Mouse (Mus musculus): ENCODE results near the gene Tyw5. TPM values are rescaled to one million over a fixed set of nuclear protein-coding genes. Genes with fewer than 3 reads are reported as not detected.

Tyw5 gene
- 32.6 and 33.0 TPM in 2 replicates for polyA plus RNA-seq (2015; fragmentation: Nextera tagmentation; extraction: Ambion mirVana)

DNA sequence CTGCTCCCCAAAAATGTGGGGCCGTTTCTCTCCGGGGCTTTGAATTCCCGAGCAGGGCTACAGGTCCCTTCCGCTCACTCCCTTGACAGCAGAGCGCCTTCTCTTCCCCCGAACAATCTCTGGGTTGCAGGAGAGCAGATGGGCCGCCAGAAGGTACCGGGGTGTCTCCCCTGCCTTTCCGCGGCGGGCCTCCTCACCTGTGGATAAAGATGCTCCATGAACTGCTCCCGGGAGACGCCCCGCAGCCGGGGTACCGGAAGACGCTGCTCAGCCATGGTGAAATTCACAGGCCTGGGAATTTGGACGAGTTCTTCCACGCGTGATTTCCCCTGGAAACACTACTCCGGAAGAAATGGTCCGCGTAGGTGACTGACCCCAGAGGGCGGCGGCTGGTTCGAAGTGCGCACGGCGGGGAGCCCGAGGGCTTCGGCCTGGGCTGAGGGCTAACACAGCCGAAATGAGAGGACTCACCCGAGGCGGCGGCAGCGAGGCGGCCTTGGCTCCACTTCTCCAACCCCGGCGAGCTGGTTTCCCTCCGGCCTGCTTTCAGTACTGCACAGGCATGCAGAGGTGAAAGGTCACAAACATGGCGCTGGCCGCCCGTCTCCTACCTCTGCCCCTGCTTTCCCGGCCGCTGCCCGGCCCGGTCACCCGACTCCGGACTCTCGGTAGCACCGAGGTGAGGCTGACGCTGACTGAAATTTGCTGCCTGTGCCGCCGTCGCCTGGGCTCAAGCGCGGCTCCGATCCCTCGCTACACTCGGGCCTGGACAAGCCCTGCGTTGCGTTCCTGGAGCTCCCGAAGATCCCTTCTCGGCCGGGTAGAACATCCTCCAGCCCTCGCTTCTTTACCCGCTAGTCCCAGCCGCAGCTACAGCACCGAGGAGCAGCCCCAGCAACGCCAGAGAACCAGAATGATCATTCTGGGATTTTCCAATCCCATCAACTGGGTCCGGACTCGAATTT, at the start of gene Tyw5, which contains the start of gene Maip1:
Gene Tyw5, minus strand, starts transcription at position 915 of the 965 bp plus-strand sequence.
Gene Maip1, plus strand, starts transcription at position 142 of the 965 bp plus-strand sequence.
- WGBS = under 1% methylated on average over 72 of the region's 72 CpGs
- H3K9ac ChIP-seq = peak within 1 kb of the TSS; percentile 91
- H3K36me3 ChIP-seq = peaks cover 2% of the 10 kb centered on the region; the same call in 1 of the 2 replicates
- H3K4me2 ChIP-seq (replicated peaks) = peak within 1 kb of the TSS; percentile 85
- ATAC-seq (ENCODE audit: low FRiP score, low read depth) = peak; percentile 92
- H3K27ac ChIP-seq = peak within 1 kb of the TSS; percentile 96
- H3K4me1 ChIP-seq = peaks cover 26% of the 10 kb centered on the region
- H3K27me3 ChIP-seq = no peaks in the 10 kb centered on the region
- peak within 1 kb of the TSS; percentile 88 for H3K4me3 ChIP-seq
- no peaks in the 10 kb centered on the region for H3K9me3 ChIP-seq

DNA sequence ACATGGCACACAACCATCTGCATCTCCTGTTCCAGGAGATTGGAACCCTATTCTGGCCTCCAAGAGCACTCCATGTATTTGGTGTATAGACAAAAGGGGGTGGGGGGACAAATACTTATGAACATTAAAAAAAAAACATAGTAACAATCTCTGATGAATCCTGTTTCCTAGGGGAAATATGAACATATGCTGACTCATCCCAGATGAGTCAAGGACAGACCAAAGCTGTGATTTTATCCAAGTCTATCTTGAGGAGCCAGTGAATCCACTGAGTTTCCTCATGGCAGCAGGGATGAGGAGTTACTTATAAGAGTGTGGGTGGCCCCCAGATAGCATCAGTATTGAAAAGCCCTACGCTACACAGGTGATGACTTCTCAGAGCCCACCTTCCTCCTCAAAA, 43.3 kb upstream of the Tyw5 start:
- H3K9ac ChIP-seq = no peak overlapping the region
- no peak overlapping the region for H3K4me3 ChIP-seq
- no peak overlapping the region for H3K4me2 ChIP-seq (replicated peaks)
- 0 out of 2 replicates have a peak, but pooled peaks cover 6% of the 10 kb centered on the region for H3K4me1 ChIP-seq
- no peaks in the 10 kb centered on the region for H3K36me3 ChIP-seq
- no peaks in the 10 kb centered on the region for H3K27me3 ChIP-seq
- no peak for ATAC-seq (ENCODE audit: low FRiP score, low read depth)
- 94% methylated on average over 1 of the region's 1 CpGs for WGBS
- 0 out of 2 replicates have a peak, but pooled peaks cover 8% of the 10 kb centered on the region for H3K9me3 ChIP-seq
- H3K27ac ChIP-seq = no peak overlapping the region

DNA sequence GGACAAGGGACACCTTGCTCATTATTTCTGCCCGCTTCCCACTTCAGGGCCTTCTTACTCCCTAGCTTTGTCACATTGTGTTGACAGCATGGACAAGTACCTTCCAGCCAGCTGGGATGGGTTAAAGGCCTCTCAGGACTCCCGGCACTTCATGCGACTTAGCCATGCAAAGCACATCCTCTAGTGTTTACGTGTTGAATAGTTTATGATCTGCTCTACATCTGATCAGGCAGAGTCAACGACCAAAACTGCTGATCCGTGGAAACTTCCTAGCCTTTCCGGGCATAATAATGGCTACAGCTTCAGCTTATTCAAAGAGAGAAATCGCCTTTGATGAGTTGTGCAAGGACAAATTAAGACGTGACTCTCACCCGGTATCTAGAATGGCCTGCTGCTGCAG, 38.8 kb upstream of the Tyw5 start:
- Histone ChIP-seq H3K27ac (no peak overlapping the region), H3K4me3 (no peak overlapping the region), H3K4me2 (replicated peaks) (no peak overlapping the region), H3K27me3 (no peaks in the 10 kb centered on the region), H3K9me3 (no peaks in the 10 kb centered on the region), H3K9ac (no peak overlapping the region), H3K36me3 (no peaks in the 10 kb centered on the region), H3K4me1 (peaks cover 11% of the 10 kb centered on the region)
- no peak for ATAC-seq (ENCODE audit: low FRiP score, low read depth)
- WGBS = 80% methylated on average over 10 of the region's 10 CpGs

DNA sequence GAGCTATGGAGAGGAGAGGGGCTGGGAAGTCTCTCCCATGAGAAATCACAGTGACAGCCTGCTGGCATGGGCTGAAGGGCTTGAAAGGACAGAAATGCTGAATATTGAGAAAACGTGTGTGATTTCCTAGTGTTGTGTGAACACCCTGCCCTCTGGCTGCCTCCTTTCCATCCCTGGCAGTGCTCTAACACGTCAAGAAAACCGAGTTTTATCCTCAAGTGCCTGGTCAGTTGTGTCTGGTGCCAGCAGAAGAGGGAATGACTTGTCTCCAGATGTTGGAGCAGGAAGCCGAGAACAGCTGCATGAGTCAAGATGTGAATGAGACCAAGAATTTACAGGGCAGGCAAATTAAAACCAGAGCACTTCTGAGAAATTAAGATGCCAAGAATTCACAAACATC, 33.9 kb upstream of the Tyw5 start:
- H3K27ac ChIP-seq = peak overlapping the region; percentile 44; the same call in 1 of the 2 replicates
- no peak overlapping the region; the same call in 1 of the 2 replicates for H3K9ac ChIP-seq
- H3K4me2 ChIP-seq (replicated peaks) = no peak overlapping the region
- WGBS = 16% methylated on average over 4 of the region's 4 CpGs
- H3K27me3 ChIP-seq = no peaks in the 10 kb centered on the region
- H3K4me1 ChIP-seq = peaks cover 26% of the 10 kb centered on the region
- no peak overlapping the region for H3K4me3 ChIP-seq
- no peaks in the 10 kb centered on the region for H3K9me3 ChIP-seq
- no peaks in the 10 kb centered on the region for H3K36me3 ChIP-seq
- no peak for ATAC-seq (ENCODE audit: low FRiP score, low read depth)

DNA sequence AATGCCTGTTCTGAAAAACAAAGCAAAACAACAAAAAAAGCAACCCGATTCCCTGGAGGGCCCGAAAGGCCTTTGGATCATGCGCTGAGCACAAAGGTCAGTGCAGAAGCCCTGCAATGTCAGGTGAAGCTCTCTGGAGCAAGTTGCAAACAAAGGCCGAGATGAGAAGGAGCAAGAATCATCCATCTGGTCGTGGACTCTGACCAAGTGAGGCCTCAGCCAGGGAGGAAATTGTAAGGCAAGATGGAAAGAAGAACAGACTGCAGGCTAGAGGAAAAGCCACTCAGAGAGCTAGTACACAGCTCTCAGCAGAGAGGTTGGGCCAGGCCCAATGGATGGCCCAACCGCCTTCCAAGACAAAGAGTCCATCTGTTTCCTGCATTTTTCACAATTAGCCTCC, 32.1 kb upstream of the Tyw5 start:
- Histone ChIP-seq H3K27ac (no peak overlapping the region), H3K27me3 (no peaks in the 10 kb centered on the region), H3K9me3 (no peaks in the 10 kb centered on the region), H3K4me1 (peaks cover 28% of the 10 kb centered on the region), H3K4me2 (replicated peaks) (no peak overlapping the region), H3K9ac (no peak overlapping the region), H3K4me3 (no peak overlapping the region), H3K36me3 (no peaks in the 10 kb centered on the region)
- 80% methylated on average over 6 of the region's 6 CpGs for WGBS
- no peak for ATAC-seq (ENCODE audit: low FRiP score, low read depth)

DNA sequence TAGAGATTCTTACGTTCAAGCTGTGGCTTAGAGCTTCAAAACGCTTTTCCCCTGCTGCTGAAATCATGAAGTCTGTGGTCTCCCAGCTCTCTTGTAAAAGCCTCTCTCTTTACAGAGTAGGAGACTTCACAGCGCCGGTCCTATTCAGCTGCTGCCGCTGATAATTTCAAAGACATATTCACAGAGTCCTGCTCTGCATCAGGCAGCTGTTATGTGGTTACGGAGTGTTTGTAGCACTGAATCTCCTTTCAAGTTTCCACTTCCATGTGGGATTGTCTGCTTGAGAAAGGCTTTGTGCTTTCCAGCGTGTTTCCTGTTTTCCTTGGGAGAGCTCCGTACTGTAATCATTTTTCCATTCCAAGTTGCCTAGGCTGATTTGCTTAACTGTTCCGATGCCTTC, 30.1 kb upstream of the Tyw5 start:
- Histone ChIP-seq H3K4me2 (replicated peaks) (peak overlapping the region; percentile 63), H3K36me3 (no peaks in the 10 kb centered on the region), H3K9ac (peak overlapping the region; percentile 62), H3K4me3 (peak overlapping the region; percentile 33), H3K27ac (peak overlapping the region; percentile 83), H3K27me3 (no peaks in the 10 kb centered on the region), H3K9me3 (no peaks in the 10 kb centered on the region), H3K4me1 (peaks cover 28% of the 10 kb centered on the region)
- peak; percentile 90 for ATAC-seq (ENCODE audit: low FRiP score, low read depth)
- 14% methylated on average over 9 of the region's 9 CpGs for WGBS

DNA sequence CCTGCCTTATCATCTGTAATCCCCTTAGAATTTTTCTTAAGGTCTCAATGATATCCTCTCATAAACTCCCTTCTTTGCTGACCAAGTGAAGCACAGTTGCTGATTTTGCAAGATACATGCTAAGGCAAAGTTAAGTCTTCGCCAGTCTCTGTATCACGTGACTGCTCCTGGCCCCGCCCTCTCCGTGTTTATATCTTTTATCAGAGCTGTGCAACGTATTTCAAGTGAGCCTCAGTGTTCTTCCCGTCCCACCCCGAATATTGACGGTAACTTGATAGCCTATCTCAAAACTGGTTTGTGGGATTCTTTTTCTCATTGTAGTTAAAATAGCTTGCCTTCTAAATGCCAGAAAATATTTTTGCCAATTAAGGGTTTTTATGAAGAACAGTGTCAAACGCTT, 29.5 kb upstream of the Tyw5 start:
- no peaks in the 10 kb centered on the region for H3K27me3 ChIP-seq
- 30% methylated on average over 9 of the region's 9 CpGs for WGBS
- peak overlapping the region; percentile 33 for H3K4me3 ChIP-seq
- H3K9ac ChIP-seq = peak overlapping the region; percentile 62
- peaks cover 28% of the 10 kb centered on the region for H3K4me1 ChIP-seq
- peak overlapping the region; percentile 63 for H3K4me2 ChIP-seq (replicated peaks)
- no peaks in the 10 kb centered on the region for H3K36me3 ChIP-seq
- H3K9me3 ChIP-seq = no peaks in the 10 kb centered on the region
- peak overlapping the region; percentile 83 for H3K27ac ChIP-seq
- ATAC-seq (ENCODE audit: low FRiP score, low read depth) = peak; percentile 60; the same call in 1 of the 2 replicates

DNA sequence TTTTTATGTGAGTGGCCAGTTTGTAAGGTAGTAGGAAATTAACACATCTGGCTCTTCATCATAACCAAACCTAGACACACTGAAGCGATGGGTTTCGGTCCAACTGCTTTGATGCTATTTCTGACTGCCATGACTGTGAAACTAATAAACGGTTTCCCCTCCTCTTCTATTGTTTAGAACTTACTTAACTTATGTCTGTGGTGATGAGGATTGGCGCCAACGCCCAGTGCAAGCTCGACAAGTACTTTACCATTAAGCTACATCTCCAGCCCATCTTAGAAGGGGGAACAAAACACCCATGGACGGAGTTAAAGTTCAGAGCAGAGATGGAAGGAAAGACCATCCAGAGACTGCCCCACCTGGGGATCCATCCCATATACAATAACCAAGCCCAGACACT, 26.2 kb upstream of the Tyw5 start:
- H3K9ac ChIP-seq = no peak overlapping the region
- no peaks in the 10 kb centered on the region for H3K27me3 ChIP-seq
- no peak overlapping the region for H3K27ac ChIP-seq
- H3K36me3 ChIP-seq = no peaks in the 10 kb centered on the region
- H3K4me2 ChIP-seq (replicated peaks) = no peak overlapping the region
- H3K4me1 ChIP-seq = peaks cover 38% of the 10 kb centered on the region
- WGBS = 88% methylated on average over 7 of the region's 7 CpGs
- H3K4me3 ChIP-seq = no peak overlapping the region
- no peaks in the 10 kb centered on the region for H3K9me3 ChIP-seq
- no peak for ATAC-seq (ENCODE audit: low FRiP score, low read depth)

DNA sequence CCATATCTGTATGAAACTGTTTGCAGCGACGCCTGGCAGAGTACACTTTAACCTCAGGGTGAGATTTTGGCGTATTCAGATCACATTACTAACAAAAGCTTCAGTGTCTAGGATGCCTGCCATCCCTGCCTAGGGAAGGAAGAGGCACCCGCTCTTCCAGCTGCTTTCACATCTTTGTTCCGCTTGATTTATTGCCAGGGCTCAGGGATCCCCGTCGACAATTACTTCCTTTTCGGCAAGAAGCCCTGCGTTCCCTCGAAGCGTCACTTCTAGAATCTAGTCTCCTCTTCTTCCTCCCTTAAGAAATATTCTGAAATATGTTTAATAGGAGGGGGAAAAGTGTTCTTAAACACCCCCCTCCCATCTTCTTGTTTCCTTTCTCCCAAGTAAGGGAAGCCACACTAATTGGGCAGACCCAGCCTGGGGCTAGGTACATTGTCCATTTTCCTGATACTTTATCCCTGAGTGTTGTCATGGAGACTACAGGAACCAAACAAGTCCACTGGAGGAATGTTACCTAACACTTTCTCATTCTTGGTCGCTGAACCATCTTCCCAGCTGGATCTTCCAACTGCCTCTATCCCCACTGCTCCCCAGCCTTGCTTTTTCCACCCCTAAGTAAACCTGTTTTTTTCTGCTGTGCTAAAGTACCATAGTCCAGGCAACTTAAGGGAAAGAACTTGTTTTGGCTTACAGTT, 23.0 kb upstream of the Tyw5 start:
- no peaks in the 10 kb centered on the region for H3K27me3 ChIP-seq
- 0 out of 2 replicates have a peak overlapping the region, but pooled peaks have one; percentile 15 for H3K9ac ChIP-seq
- no peak for ATAC-seq (ENCODE audit: low FRiP score, low read depth)
- no peaks in the 10 kb centered on the region for H3K36me3 ChIP-seq
- H3K9me3 ChIP-seq = no peaks in the 10 kb centered on the region
- H3K4me1 ChIP-seq = peaks cover 21% of the 10 kb centered on the region
- H3K27ac ChIP-seq = peak overlapping the region; percentile 39; the same call in 1 of the 2 replicates
- 0 out of 2 replicates have a peak overlapping the region, but pooled peaks have one; percentile 8 for H3K4me3 ChIP-seq
- 12% methylated on average over 12 of the region's 12 CpGs for WGBS
- peak overlapping the region; percentile 48 for H3K4me2 ChIP-seq (replicated peaks)

DNA sequence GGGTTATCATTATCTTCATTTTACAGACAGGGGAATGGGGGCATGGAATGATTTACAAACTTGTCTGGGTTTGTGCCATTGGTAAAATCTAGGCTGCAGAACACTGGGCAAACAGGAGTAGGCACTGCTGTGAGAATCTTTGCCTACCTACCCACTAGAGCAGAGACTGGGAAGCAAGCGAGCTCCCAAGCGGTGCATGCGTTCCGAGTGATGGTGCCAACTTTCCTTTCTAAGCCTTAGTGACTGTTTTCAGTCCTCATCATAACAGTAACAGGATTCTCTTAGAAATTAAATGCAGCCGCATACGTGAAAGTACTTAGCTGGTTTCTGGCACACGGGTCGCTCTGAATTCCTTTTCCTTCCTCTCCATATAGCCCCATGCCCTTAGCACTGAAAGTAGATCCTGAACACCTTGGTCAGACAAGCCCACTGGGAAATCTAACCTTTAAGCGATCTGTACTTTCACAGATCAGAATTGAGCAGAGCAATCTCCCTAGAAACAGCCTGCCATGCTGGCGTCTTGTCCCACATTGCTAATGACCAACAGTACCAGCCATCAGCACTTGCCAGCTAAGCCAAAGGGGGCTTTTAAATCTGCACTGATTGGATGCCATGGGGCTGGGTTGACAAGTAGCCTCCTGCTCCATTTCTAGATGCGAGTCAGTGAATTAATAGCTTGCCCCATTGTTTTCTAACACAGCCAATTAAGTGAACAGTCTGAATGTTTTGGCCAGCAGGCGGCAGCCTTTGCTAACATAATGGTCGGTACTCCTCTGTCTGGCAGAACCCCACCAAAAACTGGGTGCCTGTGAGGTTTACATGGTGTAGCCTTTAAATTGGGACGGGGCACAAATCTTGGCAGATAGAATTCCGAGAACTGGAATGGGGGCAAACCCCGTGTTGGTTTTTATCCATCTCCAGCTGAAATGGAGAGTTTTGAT, 21.7 kb upstream of the Tyw5 start:
- H3K4me1 ChIP-seq = peaks cover 21% of the 10 kb centered on the region
- H3K4me3 ChIP-seq = peak overlapping the region; percentile 13; the same call in 1 of the 2 replicates
- H3K27ac ChIP-seq = peak overlapping the region; percentile 69
- peak overlapping the region; percentile 50 for H3K9ac ChIP-seq
- H3K4me2 ChIP-seq (replicated peaks) = peak overlapping the region; percentile 53
- no peaks in the 10 kb centered on the region for H3K9me3 ChIP-seq
- 35% methylated on average over 16 of the region's 16 CpGs for WGBS
- H3K27me3 ChIP-seq = no peaks in the 10 kb centered on the region
- H3K36me3 ChIP-seq = no peaks in the 10 kb centered on the region
- peak; percentile 79 for ATAC-seq (ENCODE audit: low FRiP score, low read depth)

DNA sequence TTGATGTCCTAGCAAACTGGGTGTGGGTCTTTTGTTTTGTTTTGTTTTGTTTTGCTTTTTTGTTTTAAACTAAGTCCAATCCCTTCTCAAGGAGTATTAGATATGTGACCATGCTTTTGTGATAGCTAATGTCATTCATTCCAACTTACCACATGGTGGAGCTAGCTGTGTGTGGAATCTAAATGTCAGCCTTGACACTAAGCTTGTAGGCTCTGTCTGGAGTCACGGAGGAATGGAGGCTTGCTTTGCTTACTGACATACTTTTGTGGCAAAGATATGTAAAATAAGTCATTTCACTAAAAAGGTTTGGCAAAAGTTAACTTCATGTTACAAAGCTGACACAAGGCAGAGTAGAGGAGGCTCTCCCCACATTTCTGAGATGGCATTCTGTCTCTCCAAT, 16.8 kb upstream of the Tyw5 start:
- H3K36me3 ChIP-seq = no peaks in the 10 kb centered on the region
- no peak overlapping the region for H3K4me2 ChIP-seq (replicated peaks)
- no peak for ATAC-seq (ENCODE audit: low FRiP score, low read depth)
- no peak overlapping the region for H3K27ac ChIP-seq
- H3K4me3 ChIP-seq = no peak overlapping the region
- 8% methylated on average over 1 of the region's 1 CpGs for WGBS
- H3K4me1 ChIP-seq = peaks cover 6% of the 10 kb centered on the region
- no peaks in the 10 kb centered on the region for H3K27me3 ChIP-seq
- H3K9me3 ChIP-seq = no peaks in the 10 kb centered on the region
- H3K9ac ChIP-seq = no peak overlapping the region

All from limb, embryonic 13.5 days (tissue).